Mouse (Mus musculus) stomach, postnatal 0 days (tissue): Measurements from ENCODE around the gene Syce2.

Experiments
- CTCF ChIP-seq: IDR thresholded peaks from 2 replicates; pipeline ENCODE4 v1.5.1; 2016; ENCODE audit warnings: antibody characterized with exemption, low read depth, mild to moderate bottlenecking, moderate library complexity
- EP300 ChIP-seq: optimal IDR thresholded peaks from 2 replicates; pipeline ENCODE3; 2016; ENCODE audit warnings: antibody characterized with exemption

- TF ChIP-seq CTCF: peak; percentile 51
- TF ChIP-seq EP300: no peak
Measured at GRCm38 (mm10) chr8:84832759-84833742, 38.9 kb upstream of the Syce2 start.
